Mouse (Mus musculus) stomach, postnatal 0 days (tissue): ENCODE data around the gene Eif4g3.

Experiments
- CTCF ChIP-seq: IDR thresholded peaks from 2 replicates; pipeline ENCODE4 v1.5.1; 2016; ENCODE audit warnings: antibody characterized with exemption, low read depth, mild to moderate bottlenecking, moderate library complexity
- EP300 ChIP-seq: optimal IDR thresholded peaks from 2 replicates; pipeline ENCODE3; 2016; ENCODE audit warnings: antibody characterized with exemption

- TF ChIP-seq EP300 (no peak), CTCF (no peak)
Observed at GRCm38 (mm10) chr4:137991240-137991639, 1.6 kb upstream of the Eif4g3 start.
